Mouse (Mus musculus): ENCODE results near the gene Tfrc.

Gene Tfrc

DNA sequence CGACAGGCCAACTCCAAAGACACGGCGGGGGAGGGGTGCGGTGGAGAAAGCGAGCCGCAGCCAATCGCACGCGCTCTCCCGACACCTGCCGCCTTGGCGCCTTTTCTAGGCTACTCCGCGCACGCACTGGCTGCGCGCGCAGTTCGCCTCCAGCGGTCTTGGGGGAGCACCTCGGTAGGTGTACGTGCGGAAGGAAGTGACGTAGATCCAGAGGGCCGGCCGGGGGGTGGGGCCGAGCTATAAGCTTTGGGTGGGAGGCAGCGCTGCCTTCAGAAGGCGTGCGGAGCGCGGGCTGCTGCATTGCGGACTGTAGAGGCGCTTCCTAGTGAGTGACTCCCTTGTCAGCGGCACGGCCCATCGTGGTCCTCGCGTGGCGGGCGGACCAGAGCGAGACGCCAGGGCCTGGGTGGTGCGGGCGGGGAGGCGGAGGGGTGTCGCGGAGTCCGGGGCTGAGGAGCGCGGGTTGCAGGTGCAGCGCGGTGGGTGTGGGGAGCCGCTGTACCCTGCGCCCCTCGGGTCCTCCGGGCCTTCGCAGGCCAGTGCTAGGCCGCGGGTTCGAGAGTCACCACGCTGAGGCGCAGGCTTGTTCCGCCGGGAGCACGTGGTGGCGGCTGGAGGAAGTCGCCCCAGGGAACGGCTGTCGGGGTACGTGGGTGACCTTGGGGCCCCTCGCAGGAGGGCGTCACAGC, at the start of gene Tfrc:
Gene Tfrc, plus strand, starts transcription at position 209 of the 689 bp plus-strand sequence.
- peak; percentile 99 to 100 for DNase-seq

GRCm38 (mm10) chr16:32559493-32559892, 49.2 kb upstream of the Tfrc start:
- no peak for DNase-seq

DNA sequence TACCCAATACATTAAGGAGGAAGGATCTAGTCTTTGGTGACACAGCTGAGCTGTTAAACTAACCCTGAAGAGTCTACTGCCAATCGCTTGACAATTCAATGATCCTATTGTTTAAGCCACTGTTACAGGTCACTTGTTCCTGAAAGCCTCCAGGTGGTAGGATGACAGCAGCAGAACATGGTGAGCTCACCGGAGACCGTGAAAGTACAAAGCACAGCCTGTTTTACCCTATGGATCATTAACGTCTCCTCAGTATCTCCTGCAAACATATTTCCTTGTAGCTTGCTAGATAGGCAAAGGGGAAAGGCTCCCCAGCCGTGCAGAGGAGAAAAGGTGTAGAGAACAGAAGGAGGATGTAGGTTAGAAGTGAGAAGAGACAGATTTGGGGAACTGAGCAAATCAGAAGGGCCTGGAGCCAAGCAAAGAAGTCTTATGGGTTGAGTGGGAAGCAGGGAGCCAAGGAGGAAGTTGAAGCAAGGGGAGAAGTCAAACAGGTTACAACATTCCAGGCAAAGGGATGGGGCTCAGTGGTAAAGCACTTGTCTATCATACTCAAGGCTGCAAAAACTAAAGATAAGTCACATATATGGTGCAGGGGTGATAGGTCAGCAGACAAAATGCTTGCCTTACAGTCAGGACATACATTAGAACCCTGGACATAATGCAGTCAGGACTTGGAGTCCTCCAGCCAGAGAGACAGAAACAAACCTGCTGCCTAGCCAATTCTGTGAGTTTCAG, 45.5 kb upstream of the Tfrc start:
- no peak for DNase-seq

DNA sequence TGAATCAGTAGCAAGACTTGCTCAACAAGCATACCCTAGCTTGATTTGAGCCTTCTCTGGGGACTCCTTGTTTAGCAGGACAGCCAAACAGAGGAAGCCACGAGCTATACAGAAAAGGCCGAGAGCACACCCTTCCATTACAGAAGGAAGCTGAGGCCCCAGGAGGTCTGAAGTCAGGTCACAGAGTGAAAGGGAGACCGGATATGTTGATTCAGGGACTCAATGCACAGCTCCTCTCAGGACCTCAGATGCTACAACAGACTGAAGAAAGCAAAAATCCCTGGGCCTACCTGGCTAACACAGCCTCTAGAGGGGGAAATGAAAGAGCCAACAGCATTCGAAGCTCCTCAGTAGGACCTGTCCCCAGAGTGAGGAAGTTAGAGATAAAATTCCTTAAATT, 41.4 kb upstream of the Tfrc start:
- DNase-seq, result no peak

- no peak for DNase-seq
These were observed 40.3 kb upstream of the Tfrc start for GRCm38 (mm10) chr16:32568401-32568800.

DNA sequence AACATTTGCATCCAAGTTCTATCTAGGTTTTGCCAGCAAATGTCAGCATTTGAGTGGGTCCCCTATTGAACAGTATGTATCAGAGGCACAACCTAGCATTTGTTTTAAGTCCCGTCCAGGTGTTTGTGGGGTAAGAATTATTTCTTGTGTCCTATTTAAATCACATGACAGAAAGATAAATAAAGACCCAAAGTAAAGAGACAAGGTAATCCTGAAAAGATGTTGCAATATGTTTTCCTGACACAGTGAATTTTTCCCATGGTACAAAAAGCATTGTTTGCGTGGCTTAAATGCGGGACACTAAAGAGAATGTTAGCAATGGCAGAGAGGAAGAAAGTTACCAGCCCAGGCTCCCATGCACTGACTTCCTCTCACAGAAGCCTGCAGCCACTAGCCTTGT, 38.7 kb upstream of the Tfrc start:
- DNase-seq, result no peak

GRCm38 (mm10) chr16:32572528-32572927, 36.2 kb upstream of the Tfrc start:
- no peak for DNase-seq

- no peak for DNase-seq
These were observed 22.2 kb upstream of the Tfrc start for GRCm38 (mm10) chr16:32586482-32586881.

DNA sequence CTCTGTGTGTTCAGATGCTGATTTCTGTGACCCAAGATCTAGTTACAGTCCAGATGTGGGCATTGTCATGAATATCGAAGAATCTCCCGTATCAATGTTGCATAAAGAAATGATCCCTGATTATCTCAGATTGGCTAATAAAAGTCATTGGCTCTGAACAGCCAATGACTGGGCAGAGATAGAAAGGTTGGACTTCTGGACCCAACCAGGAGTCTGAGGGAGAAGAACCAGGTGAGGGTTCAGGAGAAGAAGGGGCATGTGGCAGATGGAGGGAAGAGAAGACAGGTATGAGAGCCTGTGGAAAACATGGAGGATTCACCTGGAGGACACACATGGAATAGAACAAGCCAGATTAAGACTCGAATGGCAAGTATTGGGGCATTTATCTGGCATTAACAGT, 20.2 kb upstream of the Tfrc start:
- DNase-seq, result no peak

- DNase-seq, result no peak
These were observed 17.2 kb upstream of the Tfrc start for GRCm38 (mm10) chr16:32591521-32591920.

DNA sequence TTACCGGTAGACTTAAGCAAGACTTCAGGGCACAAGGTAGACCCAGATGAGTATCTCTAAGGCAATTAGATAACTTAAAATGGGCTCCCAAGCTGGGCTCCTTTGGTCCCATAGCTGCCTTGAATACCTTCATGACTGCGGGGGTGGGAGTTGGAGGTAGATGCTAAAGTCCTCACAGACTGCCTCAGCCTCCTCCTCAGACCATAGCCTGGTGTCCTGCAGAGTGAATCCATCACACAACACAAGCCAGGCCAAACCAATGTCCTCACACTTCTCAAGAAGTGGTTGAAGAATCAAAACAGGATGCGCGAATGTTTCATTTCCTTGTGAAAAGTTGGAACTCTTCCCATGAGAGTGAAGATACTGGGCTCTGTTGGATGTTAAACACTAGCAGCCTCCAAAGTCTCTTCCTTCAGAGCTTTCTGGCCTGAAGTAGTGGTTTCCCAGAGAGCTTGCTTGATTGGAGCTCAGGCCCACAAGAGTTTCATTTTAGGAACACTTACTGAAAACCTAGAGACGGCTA, 15.4 kb upstream of the Tfrc start:
- no peak for DNase-seq

- DNase-seq, result no peak
These were observed 14.8 kb upstream of the Tfrc start for GRCm38 (mm10) chr16:32593916-32594315.

DNA sequence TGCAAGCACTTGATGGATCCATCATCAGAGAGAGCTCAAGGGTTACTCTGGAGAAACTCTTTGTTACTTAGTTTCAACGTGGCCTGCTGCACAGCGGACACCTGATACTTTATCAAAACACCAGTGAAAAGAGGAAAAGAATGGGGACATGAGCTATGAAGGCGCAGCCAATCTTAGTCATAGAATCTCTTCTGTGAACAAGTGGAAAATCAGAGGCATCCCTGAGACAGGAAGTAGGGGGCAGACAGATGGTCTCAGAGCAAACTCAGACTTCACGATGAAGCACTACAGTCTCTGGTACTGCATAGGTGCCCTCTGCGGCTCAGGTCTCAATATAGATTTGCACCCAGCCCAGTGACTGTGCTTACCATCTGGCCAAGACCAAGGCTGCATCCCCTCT, 14.0 kb upstream of the Tfrc start:
- no peak for DNase-seq

- no peak for DNase-seq
These were observed 13.4 kb upstream of the Tfrc start for GRCm38 (mm10) chr16:32595142-32595855.

DNA sequence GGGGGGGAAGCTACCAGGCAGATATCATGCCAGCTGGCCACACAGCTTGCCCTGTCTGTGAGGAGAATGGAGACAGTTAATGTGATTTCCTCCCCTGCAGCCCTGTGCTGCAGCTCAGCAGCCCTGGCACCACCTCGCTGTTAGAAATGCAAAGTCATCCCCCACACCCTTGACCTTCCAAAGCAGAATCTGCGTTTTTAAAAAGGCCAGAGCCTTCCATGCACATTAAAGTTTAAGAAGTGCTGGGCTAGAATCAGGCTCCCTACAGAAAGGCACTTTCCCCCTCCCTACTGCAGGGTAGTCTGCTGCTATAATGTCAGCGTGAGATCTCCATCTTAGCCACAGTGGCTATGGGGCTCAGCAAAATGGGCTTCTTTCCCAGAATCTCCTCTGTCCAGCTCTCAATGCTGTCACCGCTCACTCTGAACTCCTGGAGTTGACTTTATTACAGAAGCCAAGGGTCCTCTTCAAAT, 10.8 kb upstream of the Tfrc start:
- DNase-seq, result peak in 1 of 2 experiments; percentile 24

- no peak for DNase-seq
These were observed 9.6 kb upstream of the Tfrc start for GRCm38 (mm10) chr16:32599151-32599550.

DNA sequence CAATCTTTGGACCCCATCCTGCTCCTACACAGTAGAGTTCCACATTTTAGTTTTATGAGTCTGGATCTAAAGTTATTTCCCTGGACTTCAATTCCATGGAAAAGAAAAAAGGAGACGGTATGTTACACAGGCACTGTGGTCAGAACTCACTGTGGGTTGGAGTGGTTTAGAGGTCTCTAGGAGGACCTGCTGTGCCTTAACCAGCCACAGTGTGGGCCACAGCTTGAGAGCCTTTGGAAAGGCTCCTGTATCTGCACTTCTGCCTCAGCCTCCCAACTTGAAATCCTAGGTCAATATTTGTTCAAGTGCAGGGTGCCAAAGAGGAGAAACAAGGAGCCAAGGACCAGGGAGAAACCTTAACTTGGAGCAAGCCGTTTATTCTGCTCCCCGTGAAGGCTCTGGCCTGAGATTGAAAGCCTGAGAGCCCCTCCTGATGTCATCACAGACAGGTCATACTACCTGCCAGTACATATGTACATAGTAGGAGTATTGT, 6.5 kb upstream of the Tfrc start:
- no peak for DNase-seq

- DNase-seq, result peak in 1 of 2 experiments; percentile 6
These were observed 967 bp upstream of the Tfrc start for GRCm38 (mm10) chr16:32607562-32608343.

DNA sequence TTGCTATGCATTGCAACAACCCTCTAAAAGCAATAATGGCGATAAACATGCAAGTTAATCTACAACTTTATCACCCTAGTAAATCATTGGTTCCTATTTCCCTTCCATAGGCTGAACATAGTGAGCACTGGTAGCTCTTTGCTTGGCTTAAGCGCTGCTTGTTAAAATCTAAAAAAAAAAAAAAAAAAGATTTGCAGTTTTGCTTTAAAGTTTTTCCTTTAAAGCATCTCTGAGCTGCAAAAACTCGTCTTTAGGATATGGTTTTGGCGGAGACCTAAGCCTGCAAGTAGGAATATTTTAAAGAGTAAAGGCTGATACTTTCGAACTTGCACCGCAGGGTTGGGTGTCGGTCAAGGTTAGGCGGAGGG, 392 bp upstream of the Tfrc start:
- DNase-seq, result no peak

- DNase-seq, result no peak
These were observed 670 bp downstream of the Tfrc start for GRCm38 (mm10) chr16:32609401-32609779.

GRCm38 (mm10) chr16:32610460-32611255, 1.9 kb downstream of the Tfrc start:
- peak in 1 of 2 experiments; percentile 20 for DNase-seq

DNA sequence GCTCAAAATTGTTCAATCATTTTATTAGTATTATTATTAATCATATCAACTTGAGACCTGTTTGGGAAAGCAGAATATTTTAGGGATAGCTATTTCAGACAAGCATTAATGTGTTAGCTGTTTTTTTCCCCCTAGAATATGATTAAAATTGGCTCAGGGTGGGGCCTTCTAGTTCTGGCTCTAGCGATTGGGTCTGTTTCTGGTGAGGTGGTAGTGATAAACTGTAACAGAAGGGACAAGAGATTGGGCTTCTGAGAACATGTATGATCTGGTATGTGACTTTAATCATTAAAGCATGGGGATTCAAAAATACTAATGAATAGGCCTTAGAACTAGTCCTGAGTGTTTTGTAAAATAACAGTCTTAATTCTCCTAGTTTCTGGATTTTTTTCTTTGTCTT, 3.3 kb downstream of the Tfrc start:
- no peak for DNase-seq

Data from cerebellum, postnatal 25 days (tissue).